Mouse (Mus musculus) midbrain, embryonic 14.5 days (tissue): ENCODE data around the gene Gm20388. TPM values are rescaled to one million over a fixed set of nuclear protein-coding genes. Genes with fewer than 3 reads are reported as not detected.

ENCODE experiments used
- ATAC-seq: fragments of 200-750 bp; cut with Nextera tagmentation; 2 replicates; pipeline ENCODE4 v1.8.0; 2017; ENCODE audit warnings: moderate number of reproducible peaks, moderate library complexity; ENCODE audit not compliant: low FRiP score, low TSS enrichment
- DNase-seq: peaks from one replicate; pipeline ENCODE4 v3.0.0-alpha.2; 2015
- H3K27ac ChIP-seq: fragments of 300-500 bp; sonication (generic); replicated peaks from 2 replicates; pipeline ENCODE4 v1.5.1; 2014; ENCODE audit warnings: mild to moderate bottlenecking, low read depth, low read length, moderate library complexity
- H3K27me3 ChIP-seq: fragments of 300-500 bp; sonication (generic); 2 replicates; pipeline ENCODE4 v1.6.1; 2014; ENCODE audit warnings: low read length, control low read depth, mixed read lengths; ENCODE audit not compliant: control insufficient read depth, insufficient read depth
- H3K36me3 ChIP-seq: fragments of 300-500 bp; sonication (generic); 2 replicates; pipeline ENCODE4 v1.6.1; 2014; ENCODE audit warnings: low read length, control low read depth; ENCODE audit not compliant: control insufficient read depth, insufficient read depth
- H3K4me1 ChIP-seq: fragments of 300-500 bp; sonication (generic); 2 replicates; pipeline ENCODE4 v1.6.1; 2014; ENCODE audit warnings: mild to moderate bottlenecking, antibody characterized with exemption, low read length, control low read depth; ENCODE audit not compliant: control insufficient read depth, insufficient read depth
- H3K4me2 ChIP-seq: fragments of 300-500 bp; sonication (generic); 2 replicates; pipeline ENCODE4 v1.6.1; 2014; ENCODE audit warnings: mild to moderate bottlenecking, low read length, moderate library complexity
- H3K4me3 ChIP-seq: fragments of 300-500 bp; sonication (generic); replicated peaks from 2 replicates; pipeline ENCODE4 v1.5.1; 2014; ENCODE audit warnings: low read depth, low read length
- H3K9ac ChIP-seq: fragments of 300-500 bp; sonication (generic); replicated peaks from 2 replicates; pipeline ENCODE4 v1.6.1; 2014; ENCODE audit warnings: mild to moderate bottlenecking, low read length, moderate library complexity
- H3K9me3 ChIP-seq: fragments of 300-500 bp; sonication (generic); 2 replicates; pipeline ENCODE4 v1.6.1; 2016; ENCODE audit warnings: low read length, control low read depth, mixed read lengths; ENCODE audit not compliant: control insufficient read depth
- WGBS: fragments of 180-500 bp; shearing (Covaris S2); extraction: QIAGEN DNeasy Blood & Tissue Kit; methylation state at CpG from one replicate; pipeline ENCODE4 v1.1.7; 2014; 5-methylcytosine and 5-hydroxymethylcytosine counted together
- polyA plus RNA-seq: library from polyadenylated mRNA; unstranded; fragments of >200 nt; fragmentation: Nextera tagmentation; extraction: Ambion mirVana; gene quantifications from 2 replicates; pipeline ENCODE4 v1.2.1, GENCODE M21; 2014

Gene Gm20388
- polyA plus RNA-seq, 1 experiment from 2014 or later, result 4.1 TPM

DNA sequence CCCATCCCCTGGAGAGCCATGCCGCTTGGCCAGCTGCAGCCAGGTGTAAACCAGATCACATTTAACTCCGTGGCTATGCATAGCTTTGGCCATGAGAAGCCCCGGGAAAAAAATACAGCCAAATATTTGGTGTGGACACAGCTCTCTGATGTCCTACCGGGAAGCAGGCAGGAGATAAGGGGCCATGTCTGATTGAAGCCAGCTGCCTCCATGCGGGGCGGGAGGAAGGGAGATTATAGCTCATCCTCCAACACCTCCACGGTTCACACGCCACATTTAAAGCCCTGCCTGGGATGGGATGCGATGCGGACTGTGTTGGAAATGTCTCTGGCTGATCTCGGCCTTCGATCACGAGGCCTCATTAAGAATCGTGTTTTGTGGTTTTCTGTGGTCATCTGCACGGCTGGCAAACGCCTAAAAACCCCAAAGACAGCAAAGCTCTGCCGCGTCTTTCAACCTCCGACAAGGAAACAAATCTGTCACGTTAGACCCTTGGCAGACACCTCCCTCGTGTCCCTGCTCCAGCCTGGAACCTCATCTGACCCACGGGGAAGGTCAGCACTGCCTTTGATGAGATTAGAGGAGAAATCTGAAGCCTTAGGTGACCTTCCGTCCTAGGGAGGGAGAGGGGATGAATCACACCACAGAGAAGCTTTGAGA lies 2165.7 kb downstream of the Gm20388 start:
- DNase-seq (peak; percentile 18), ATAC-seq (no peak)
- no peaks in the 10 kb centered on the region for H3K36me3 ChIP-seq
- H3K4me3 ChIP-seq, result no peak overlapping the region
- 33% methylated on average over 23 of the region's 23 CpGs for WGBS
- H3K4me2 ChIP-seq, result no peak overlapping the region
- H3K4me1 ChIP-seq, result no peaks in the 10 kb centered on the region
- no peak overlapping the region for H3K9ac ChIP-seq
- H3K27ac ChIP-seq, result 0 out of 2 replicates have a peak overlapping the region, but pooled peaks have one; percentile 26
- no peaks in the 10 kb centered on the region for H3K27me3 ChIP-seq
- H3K9me3 ChIP-seq, result no peaks in the 10 kb centered on the region

DNA sequence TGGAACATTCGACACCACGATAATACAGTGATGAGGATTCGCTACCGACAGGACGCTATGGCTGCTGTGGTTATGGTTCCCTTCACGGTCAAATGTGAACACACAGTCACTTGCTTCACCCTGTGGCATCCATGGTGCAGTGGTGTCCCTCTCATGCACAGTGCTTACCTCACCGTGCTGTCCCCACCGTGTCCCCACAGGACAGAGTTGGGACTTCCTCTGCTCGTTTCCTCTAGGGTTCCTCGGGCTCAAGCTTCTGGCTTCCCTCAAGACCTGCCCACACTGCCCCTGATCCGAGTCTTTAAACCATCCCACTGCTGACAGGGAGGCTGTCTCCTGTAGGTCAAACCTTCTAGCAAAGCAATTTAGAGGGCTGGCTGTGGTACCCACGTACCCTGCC lies 2167.7 kb downstream of the Gm20388 start:
- Histone ChIP-seq H3K9me3 (no peaks in the 10 kb centered on the region), H3K4me1 (no peaks in the 10 kb centered on the region), H3K4me3 (no peak overlapping the region), H3K36me3 (no peaks in the 10 kb centered on the region), H3K27ac (no peak overlapping the region), H3K9ac (no peak overlapping the region), H3K4me2 (no peak overlapping the region), H3K27me3 (no peaks in the 10 kb centered on the region)
- DNase-seq, result no peak
- 90% methylated on average over 12 of the region's 12 CpGs for WGBS
- ATAC-seq, result no peak

DNA sequence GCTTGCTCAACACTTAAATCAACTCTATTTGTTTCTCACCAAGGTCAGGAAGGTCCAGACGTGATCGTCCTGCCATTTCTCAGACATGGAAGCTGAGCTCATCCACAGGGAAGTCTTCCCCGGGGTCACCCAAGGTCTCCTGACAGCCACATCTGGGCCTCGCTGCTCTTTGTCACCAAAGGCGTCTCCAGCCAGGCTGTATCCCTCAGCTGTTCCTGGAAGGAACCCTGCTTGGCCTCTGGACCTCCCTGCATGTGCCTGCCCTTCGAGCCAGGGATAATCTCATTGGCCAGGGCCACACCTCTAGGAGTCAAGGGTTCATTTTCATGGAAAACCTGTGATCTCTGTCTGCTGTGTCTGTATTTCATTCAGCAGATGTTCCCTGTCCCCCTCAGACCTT lies 2168.5 kb downstream of the Gm20388 start:
- Histone ChIP-seq H3K4me1 (no peaks in the 10 kb centered on the region), H3K9ac (no peak overlapping the region), H3K27ac (no peak overlapping the region), H3K27me3 (no peaks in the 10 kb centered on the region), H3K36me3 (no peaks in the 10 kb centered on the region), H3K4me2 (no peak overlapping the region), H3K4me3 (no peak overlapping the region), H3K9me3 (no peaks in the 10 kb centered on the region)
- WGBS, result 61% methylated on average over 6 of the region's 6 CpGs
- ATAC-seq (no peak), DNase-seq (no peak)

DNA sequence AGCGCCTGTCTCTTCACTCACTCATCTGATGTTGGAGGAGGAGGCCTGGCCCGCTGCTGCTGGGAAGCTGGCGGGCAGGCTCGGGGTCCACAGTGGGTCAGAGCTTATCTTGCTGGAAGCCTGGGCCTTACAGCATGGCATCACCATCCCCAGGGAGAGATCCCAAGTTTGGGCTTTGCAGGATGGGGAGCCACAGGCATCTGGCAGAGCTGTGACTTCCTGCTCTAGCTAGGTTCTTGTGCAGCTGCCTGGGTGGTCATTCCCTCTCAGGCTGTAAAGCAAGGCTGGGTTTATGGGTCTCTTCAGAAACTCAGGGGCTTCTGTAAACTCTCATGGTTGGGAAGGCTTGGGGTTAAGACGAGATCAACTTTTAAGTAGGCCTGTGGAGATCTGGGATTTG lies 2169.7 kb downstream of the Gm20388 start:
- no peaks in the 10 kb centered on the region for H3K9me3 ChIP-seq
- ATAC-seq (no peak), DNase-seq (no peak)
- WGBS, result 46% methylated on average over 5 of the region's 5 CpGs
- no peaks in the 10 kb centered on the region for H3K27me3 ChIP-seq
- no peak overlapping the region for H3K4me2 ChIP-seq
- H3K27ac ChIP-seq, result no peak overlapping the region
- H3K4me1 ChIP-seq, result no peaks in the 10 kb centered on the region
- no peak overlapping the region for H3K4me3 ChIP-seq
- H3K9ac ChIP-seq, result no peak overlapping the region
- no peaks in the 10 kb centered on the region for H3K36me3 ChIP-seq

DNA sequence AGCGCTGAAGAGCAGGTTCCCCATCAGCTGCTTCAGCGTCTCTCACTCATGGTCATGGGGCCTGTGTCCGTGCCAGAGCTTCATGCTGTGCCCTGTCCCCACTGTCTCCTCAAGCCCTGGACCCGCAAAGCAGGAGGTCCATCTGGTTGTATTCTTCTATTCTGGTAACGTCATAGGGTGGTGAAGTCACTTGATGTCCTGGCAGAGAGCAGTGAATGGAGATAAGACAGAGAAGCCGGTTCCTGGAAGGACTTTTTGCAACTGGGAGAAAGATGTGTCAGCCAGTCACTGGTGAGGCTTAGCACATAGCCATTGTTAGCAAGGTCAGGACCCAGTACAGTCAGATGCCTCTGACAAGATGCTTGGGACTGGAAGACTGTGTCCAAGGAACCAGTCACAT lies 2172.8 kb downstream of the Gm20388 start:
- no peak for ATAC-seq
- WGBS, result 81% methylated on average over 6 of the region's 6 CpGs

DNA sequence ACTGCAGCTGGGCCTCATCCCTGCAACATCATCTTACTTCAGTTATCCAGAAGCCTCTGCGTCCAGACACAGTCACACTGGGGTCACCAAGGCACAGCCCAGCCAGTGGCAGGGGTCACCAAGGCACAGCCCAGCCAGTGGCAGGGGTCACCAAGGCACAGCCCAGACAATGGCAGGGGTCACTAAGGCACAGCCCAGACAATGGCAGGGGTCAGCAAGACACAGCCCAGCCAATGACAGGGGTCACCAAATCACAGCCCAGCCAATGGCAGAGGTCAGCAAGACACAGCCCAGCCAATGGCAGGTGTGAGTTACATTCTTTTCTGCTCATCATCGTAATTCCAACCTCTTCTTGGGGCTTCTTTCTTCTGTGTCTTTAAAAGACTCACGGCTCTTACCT lies 2173.5 kb downstream of the Gm20388 start:
- Histone ChIP-seq H3K9me3 (no peaks in the 10 kb centered on the region), H3K9ac (no peak overlapping the region), H3K27ac (no peak overlapping the region), H3K36me3 (no peaks in the 10 kb centered on the region), H3K4me2 (no peak overlapping the region), H3K4me3 (no peak overlapping the region), H3K4me1 (no peaks in the 10 kb centered on the region), H3K27me3 (no peaks in the 10 kb centered on the region)
- no peak for ATAC-seq
- WGBS, result 7% methylated on average over 3 of the region's 3 CpGs
- DNase-seq, result no peak

More for the DNA sequence above, 2172.8 kb downstream of the Gm20388 start:
- H3K9ac ChIP-seq, result no peak overlapping the region
- H3K36me3 ChIP-seq, result no peaks in the 10 kb centered on the region
- H3K9me3 ChIP-seq, result no peaks in the 10 kb centered on the region
- no peak overlapping the region for H3K27ac ChIP-seq
- H3K27me3 ChIP-seq, result no peaks in the 10 kb centered on the region
- H3K4me2 ChIP-seq, result no peak overlapping the region
- H3K4me1 ChIP-seq, result no peaks in the 10 kb centered on the region
- H3K4me3 ChIP-seq, result no peak overlapping the region
- DNase-seq, result no peak

DNA sequence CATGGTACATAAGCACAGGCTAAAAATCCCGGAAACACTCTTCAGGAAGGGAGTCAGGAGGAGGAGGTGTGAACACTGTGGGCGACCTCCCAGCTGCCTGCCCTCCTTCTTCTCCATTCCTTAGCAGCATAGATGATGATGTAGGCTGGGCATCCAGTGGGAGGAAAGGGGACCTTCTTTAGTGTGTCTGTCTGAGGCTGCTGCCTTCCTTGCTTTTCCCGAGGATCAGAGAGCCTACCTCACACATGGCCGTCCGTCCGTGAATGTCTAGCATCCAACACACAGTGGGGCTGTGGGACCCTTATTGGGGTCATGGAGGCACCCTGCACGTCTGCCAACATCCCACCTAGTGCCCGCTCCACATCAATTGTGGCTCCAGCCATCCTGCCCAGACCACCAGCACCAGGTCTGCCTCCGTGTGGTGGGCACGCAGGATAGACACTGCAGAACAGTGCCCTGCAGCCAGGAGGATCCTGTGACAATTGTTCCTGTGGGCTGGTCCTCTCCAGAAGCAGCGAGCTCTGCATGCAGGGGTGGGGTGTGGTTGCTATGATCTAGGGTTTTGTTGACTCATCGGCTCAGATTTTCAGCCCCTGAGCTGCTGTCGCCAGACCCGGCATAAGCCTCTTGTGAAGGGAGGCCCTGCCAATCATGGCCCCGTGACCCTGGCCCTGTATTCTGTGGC lies 2174.2 kb downstream of the Gm20388 start:
- DNase-seq, result no peak
- Histone ChIP-seq H3K4me1 (no peaks in the 10 kb centered on the region), H3K9ac (no peak overlapping the region), H3K27me3 (no peaks in the 10 kb centered on the region), H3K27ac (no peak overlapping the region), H3K36me3 (no peaks in the 10 kb centered on the region), H3K9me3 (no peaks in the 10 kb centered on the region), H3K4me3 (no peak overlapping the region), H3K4me2 (no peak overlapping the region)
- no peak for ATAC-seq
- WGBS, result 51% methylated on average over 15 of the region's 15 CpGs

DNA sequence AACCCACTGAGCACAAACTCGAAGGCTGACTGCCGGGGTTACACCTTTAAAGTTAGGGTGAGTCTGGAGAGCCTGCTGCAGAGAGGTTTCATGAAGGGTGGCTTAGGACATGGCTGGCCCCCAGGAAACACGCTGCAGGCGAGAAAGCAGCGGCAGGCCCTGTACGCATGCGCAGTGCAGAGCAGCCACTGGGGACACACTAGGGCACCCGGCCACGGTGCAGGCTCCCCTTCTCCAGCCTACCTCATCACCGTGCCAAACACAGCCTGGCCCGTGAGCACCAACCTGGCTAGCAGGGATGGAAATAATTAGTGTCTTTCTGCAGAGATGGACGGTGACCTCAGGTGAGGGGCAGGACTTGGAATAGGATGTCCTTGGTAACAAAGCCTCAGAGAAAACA lies 2175.4 kb downstream of the Gm20388 start:
- no peak overlapping the region for H3K4me3 ChIP-seq
- 78% methylated on average over 12 of the region's 12 CpGs for WGBS
- ATAC-seq (no peak), DNase-seq (no peak)
- H3K36me3 ChIP-seq, result no peaks in the 10 kb centered on the region
- no peak overlapping the region for H3K27ac ChIP-seq
- H3K9ac ChIP-seq, result no peak overlapping the region
- H3K4me1 ChIP-seq, result no peaks in the 10 kb centered on the region
- H3K4me2 ChIP-seq, result no peak overlapping the region
- H3K9me3 ChIP-seq, result no peaks in the 10 kb centered on the region
- H3K27me3 ChIP-seq, result no peaks in the 10 kb centered on the region

DNA sequence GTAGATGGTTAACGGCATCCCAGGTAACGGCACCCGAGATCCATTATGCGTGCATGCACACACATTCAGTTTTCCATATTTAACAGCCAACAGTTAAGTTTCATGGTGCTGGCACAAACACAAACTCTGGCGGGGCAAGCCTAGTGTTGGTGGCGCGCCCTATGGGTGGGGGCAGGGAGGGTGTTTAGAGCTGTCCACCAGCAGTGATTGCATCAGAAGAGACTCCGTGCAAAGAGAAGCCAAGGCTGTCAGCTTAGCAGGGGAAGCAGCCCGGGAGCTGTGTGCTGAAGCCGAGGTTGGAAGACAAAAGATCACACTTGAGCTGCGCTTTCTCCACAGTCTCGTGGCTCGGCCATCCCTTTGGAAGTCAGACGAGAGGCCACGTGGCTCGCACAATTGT lies 2178.0 kb downstream of the Gm20388 start:
- no peak overlapping the region for H3K9ac ChIP-seq
- no peak for ATAC-seq
- WGBS, result 80% methylated on average over 16 of the region's 16 CpGs

More for the DNA sequence above, 2178.0 kb downstream of the Gm20388 start:
- Histone ChIP-seq H3K4me2 (no peak overlapping the region), H3K9me3 (no peaks in the 10 kb centered on the region), H3K27me3 (no peaks in the 10 kb centered on the region), H3K4me3 (no peak overlapping the region), H3K27ac (no peak overlapping the region), H3K4me1 (0 out of 2 replicates have a peak, but pooled peaks cover 3% of the 10 kb centered on the region), H3K36me3 (no peaks in the 10 kb centered on the region)
- no peak for DNase-seq
